Mouse (Mus musculus): ENCODE results near the gene Dab2ip.
A peak's percentile ranks its signal among the peaks of the same experiment; 100 is the strongest.

Dab2ip gene

DNA sequence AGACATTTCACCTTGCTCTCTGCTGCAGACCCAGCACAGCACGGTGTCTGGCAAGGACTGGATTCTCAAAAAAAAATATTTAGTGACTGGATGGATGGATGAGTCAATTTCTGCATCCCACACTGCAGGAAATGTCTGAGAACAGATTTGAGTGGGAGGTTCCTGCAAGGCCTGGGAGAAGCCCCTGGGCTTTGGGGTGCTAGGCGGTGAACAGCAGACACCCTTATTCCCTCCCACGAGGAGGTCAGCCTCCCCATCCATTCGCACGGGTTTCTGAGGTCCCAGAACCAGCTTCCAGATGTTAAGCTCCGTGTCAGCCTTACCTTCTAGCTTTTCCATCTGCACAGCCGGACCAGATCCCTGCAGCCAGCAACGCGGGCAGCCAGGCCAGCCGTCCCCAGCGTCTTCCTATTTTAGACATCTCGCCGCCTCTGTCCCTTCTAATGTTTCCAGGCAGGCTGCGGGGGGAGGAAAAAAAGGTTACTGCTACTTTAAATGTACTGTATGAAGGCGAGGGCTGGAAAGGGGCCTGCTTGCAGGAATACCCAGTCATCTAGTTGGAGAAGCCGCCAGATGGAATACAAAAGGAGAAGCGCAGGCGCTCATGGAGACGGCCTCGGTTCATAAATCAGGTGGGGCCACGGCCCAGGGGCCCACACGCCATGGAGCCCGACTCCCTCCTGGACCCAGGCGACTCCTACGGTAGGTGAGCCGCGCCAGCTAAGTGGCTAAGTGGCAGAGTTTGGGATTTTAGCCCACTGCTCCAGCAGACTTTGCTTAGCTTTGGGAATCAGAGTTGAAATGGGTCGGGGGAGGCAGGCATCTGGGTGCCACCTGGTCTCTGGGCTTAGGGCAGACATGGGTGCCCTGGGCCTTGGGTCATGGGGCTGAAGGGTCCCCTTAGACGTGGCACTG lies at the start of gene Dab2ip:
Dab2ip (plus strand) TSS at position 356 of the 915 bp plus-strand sequence.
- DNase-seq (ENCODE audit: low spot score in 2 of 2), result no peak

DNA sequence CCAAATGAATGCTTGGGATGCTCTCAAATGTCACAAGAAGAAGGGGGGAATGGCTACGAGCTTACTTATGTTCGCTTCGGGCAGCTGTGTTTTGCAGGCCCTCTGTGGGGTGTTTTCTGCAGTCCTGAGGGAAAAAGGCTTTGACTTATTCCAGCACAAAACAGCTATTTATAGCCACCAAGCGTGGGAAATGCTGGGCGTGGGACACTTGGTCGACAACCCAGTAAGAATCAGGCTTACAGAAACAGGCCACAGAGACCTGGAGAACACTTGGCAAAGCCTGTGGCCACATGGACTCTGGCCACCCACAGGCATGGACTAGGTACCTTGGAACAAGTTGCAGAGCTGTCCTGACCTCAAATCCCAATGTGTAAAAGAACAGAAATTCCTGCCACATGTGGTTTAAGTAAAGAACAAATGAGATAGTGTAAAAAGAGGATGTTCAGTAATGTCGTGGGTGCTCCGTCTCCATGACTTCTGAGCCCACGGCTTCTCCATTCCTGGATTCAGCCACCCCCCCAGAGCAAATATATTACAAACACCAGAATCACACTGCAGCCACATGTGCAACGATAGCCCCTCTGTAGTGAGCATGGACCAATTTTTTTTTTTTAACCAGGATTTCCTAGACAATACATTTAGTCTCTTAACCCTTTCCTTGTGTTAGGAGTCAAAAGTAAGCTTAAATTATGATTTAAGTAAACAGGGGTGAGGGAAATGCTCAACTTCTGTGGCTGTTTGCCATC lies 49.3 kb upstream of the Dab2ip start:
- DNase-seq (ENCODE audit: low spot score in 2 of 2), result peak in 1 of 2 experiments; percentile 59

DNA sequence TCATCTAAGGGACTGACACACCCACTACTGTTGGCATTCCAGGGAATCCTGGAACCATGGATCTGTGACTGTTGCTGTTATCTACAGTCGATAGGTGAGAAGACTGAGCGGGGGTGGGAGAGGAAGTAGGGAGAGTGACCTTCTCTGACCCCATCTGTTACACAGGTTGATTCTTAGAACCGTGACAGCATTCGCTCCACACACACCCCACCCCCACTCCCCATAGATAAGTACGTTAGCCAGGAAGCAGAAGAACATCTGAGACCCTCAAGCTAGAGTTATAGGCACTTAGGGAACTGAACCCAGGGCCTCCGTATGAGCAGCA lies 48.8 kb upstream of the Dab2ip start:
- no peak for DNase-seq (ENCODE audit: low spot score in 2 of 2)

DNA sequence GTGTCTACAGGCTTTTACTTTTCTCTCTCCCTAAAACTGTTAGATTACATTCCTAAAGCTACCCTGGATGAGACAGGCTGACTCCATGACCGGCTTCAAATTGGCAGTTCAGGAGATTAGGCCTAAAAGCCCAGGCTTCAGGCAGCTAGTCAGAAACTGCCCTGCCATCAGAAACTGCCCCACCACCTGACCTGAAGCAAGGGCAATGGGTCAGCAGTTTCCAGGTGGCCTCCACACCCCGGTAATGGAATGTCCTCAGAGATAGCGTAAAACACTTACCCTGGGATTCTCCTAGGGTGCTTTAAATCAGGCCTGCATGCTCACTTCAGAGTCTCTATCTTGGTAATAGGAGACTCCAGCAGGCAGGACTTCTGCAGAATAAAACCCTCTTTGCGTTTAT lies 48.2 kb upstream of the Dab2ip start:
- no peak for DNase-seq (ENCODE audit: low spot score in 2 of 2)

DNA sequence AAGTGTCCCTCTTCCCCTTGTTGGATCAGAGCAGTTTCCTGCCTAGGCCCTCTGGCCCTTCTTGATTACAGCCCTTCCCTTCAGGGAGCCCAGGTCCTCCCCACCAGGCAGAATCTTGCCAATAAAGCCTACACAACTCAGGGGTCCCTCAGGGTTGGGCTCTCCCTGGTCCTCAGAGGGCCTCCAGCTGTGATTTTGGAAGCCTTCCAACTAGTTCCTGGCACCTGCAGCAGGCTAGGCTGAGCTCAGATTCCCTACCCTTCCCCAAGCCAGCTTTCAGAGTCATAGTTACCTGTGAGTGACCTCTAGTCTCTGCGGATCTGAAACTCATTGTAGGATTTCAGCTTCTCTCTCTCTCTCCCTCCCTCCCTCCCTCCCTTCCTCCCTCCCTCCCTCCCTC lies 47.1 kb upstream of the Dab2ip start:
- no peak for DNase-seq (ENCODE audit: low spot score in 2 of 2)

DNA sequence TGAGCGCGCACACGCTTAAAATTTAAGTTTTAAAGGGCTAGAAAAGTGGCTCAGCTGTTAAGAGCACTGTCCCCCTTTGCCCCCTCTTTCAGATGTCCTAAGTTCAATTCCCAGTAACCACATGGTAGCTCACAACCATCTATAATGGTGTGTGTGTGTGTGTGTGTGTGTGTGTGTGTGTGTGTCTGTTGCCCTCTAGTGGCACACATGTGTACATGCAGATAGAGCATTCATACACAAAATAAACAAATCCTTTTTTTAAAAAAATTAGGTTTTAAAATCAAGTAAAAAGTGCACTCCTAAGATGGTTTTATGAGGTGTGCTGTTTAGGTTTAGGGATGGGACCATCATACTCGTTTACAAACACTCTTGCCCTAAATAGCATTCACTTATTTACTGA lies 45.8 kb upstream of the Dab2ip start:
- no peak for DNase-seq (ENCODE audit: low spot score in 2 of 2)

DNA sequence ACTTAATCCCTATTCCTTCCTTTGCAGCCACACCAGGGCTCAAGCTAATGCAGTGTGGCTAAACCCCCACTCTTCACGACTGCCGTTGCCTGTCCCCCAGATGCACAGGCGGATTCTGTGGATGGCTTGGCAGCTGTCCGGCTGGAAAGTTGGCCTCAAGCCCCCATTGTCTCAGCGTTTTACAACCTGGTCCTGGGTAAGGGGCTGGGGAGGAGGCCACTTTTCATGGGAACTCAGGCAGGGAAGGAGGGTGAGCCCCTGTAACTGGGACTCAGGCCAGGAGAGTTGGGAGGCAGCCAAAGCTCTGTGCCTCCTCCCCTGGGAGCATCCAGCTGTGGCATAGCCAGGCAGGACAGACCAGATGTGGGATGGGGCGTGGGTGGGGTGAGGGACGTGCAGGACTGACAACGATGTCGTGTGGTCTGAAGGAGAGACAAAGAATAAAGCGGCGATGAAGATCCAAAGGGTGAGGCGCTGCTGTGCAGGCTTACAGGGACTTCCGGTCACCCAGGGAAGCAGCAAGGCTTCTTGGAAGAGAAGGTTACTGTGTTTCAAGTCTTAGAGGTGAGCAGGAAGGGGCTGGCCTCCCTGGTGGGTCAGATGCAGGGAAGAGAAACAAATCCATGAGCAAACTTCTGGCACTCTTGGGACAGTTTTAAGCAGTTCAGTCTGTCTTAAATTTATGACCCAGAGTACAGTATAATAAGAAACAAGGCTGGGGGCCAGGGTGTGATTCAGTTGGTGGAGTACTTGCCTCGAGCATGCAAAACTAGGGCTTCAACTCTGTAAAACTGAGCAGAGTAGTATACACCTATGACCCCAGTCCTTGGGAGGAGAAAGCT lies 43.8 kb upstream of the Dab2ip start:
- DNase-seq (ENCODE audit: low spot score in 2 of 2), result peak in 1 of 2 experiments; percentile 53

DNA sequence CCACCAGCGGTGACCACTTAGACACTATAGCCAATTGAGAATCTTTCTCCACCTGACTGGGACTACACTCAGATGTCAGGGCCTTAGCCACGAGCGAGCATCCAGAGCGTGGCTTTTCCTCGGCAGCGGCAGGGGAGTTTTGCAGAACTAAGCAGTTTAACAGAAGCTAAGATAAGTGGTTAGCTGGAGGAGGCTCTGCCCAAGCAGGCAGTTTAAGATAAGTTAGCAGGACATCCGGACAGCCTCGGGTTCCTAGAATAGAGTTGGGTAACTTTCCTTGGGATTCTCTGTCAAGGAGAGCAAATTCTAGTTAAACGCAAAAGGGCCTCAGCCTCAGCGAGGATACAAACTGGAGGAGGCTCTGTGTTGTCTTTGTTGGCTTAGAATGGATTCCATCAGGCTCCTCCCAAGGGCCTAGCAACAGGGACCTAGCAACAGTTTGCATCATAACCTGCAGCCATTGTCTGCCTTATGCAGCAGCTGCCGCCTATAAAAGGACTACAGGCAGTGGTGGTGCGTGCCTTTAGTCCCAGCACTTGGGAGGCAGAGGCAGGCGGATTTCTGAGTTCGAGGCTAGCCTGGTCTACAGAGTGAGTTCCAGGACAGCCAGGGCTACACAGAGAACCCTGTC lies 31.3 kb upstream of the Dab2ip start:
- no peak for DNase-seq (ENCODE audit: low spot score in 2 of 2)

DNA sequence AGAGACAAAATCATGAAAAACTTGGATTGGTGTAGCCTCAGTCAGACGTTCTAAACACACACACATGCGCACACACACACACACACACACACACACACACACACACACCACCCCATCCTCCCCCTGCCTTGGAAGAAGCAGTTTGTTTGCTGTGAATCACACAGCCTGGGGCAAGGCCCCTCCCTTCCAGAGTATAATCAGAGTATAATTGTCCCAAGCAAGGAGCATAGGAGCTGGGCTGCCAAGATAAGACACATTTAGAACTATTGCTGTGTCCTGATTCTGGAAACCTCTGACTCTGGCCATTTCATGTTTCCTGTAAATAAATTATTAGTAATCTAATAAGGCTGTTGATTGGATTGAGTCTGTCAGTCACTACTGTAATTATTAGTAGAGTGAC lies 29.0 kb upstream of the Dab2ip start:
- DNase-seq (ENCODE audit: low spot score in 2 of 2), result no peak

DNA sequence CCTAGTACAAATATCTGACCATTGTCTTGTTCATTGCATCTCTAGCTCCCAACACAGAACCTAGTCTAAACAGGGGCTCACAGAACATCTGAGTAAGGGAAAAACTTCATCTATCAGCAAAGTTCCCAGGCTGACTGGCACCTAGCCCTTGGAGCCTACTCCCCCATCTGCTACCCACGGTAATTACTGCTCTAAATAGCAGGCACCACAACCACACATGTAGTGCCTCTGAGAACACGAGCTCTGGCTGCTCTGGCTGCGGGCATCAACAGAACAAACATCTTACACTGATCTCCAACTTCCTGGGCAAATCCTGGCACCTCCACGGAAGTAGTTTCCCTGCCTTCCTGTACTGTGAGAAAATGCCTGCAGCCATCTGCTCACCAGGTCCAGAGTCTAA lies 28.2 kb upstream of the Dab2ip start:
- DNase-seq (ENCODE audit: low spot score in 2 of 2), result no peak

DNA sequence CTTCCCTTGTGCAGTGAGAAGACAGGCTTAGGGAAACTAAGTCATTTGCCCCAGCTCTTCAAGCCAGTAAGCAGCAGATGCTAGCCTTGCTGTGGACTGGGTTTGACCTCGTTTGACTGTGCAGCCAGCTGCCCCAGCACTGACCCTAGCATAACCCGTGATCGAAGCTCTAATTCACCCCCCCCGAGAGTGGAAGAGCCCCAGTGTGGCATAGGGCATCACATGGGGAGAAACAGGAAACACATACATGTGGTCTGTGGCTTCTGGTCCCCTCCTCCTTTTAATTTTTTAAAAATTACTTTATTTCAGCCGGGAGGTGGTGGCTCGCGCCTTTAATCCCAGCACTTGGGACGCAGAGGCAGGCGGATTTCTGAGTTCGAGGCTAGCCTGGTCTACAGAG lies 27.3 kb upstream of the Dab2ip start:
- no peak for DNase-seq (ENCODE audit: low spot score in 2 of 2)

DNA sequence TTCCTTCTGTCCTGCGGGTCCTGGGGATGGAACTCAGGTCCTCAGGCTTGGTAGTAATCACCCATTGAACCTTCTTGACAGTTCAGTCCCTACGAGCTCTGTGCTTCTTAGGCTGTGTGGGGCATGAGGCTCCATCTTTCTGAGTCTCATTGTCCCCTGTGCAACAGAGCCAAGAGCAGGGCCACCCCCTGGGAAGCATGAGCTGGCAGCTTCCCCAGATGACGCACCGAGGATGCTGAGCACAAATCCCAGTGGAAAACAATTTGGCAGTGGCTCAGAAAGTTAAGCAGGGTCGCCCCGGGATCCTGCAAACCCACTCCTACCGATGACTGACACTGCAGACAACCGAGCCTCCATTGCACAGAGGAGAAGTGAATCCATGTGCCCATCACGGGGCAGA lies 24.4 kb upstream of the Dab2ip start:
- DNase-seq (ENCODE audit: low spot score in 2 of 2), result no peak

DNA sequence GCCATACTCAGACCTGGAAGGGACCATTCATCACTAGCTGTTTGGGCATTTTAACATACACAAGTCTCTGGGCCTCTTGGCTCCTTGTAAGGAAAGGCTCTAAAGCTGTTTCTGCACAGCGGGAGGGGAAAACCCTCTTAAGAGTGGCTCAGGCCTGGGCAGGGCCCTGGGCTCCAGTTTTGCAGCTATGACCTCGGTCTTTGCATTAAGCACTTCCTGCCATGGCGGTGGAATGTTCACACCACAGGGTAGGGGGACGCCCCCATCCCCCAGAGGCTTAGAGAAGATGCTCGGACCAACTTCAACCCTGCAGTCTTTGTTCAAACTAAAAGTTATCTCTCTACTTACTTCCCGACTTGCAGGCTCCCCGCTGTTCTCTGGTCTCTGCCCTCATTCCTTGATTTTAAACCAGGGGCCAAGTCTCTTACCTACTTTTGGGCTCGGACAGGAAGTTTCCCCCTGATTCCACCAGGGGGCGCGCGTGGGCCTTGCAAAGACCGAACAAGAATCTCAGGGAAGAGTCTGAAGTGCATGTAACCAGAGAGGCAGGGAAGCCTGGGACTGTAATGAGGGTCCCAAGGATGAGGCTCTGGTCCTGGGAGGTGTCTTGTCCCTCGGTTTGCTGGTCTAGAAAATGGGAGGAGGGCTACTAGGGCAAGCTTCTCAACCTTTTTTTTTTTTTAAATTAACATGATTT lies 18.6 kb upstream of the Dab2ip start:
- DNase-seq (ENCODE audit: low spot score in 2 of 2), result peak; percentile 80 to 83

DNA sequence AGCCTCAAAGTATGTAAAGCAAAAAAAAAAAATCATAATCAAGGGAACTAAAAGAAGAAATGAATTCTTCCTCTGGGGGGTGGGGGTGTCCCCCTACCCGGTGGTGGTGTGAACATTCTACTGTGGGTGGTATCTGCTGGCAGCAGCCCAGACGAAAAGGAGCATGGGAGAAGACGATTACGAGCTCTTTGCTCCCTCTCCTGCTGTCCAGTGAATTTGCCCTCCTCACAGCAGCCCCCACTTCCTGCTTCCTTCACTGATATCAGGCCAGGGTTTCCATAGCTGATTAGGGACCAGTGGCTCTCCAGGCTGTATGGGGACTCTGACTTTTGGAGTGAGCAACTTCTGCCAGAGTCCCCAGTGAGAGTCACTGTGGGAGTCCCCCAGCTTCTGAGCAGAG lies 17.3 kb upstream of the Dab2ip start:
- DNase-seq (ENCODE audit: low spot score in 2 of 2), result no peak

DNA sequence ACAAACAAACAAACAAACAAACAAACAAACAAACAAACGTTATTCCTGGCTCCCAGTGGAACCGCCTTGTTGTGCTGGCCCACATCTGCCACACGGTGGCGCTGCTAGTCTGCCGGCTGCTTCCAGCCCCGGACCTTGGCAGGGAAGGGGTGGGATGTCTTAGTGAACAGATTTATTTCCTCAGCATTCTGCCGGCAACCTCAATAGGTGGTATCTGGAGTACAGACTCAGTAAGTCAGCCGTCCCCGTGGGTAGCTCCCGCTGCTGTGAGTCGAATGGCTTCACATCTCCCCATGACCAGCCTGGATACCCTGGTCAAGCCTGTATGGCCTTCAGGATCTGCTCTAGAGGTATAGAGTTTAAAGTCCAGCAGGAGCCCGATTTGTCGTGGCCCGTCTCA lies 13.3 kb upstream of the Dab2ip start:
- peak; percentile 26 to 47 for DNase-seq (ENCODE audit: low spot score in 2 of 2)

DNA sequence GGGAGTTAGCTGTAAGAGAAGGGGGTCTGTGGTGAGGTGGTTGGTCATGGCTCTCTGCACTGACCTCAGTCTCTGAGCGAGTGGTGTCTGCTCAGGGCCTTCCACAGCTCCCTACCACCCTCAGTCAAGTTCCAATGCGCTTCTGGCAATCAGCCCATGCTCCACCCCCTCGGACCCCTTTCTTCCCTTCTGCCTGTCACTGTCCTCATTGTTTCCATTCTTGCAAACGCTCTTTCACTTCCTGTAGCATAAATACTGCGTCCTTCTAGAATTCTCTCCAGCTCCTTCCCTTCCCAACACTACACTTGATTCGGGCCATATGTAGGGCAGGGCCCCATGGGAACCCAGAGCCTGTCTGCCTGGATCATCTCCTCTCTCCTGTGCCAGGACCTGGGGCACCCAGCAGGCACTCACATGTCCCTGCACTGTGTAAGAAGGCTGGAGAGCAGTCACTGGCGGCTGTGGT lies 12.9 kb upstream of the Dab2ip start:
- DNase-seq (ENCODE audit: low spot score in 2 of 2), result no peak

DNA sequence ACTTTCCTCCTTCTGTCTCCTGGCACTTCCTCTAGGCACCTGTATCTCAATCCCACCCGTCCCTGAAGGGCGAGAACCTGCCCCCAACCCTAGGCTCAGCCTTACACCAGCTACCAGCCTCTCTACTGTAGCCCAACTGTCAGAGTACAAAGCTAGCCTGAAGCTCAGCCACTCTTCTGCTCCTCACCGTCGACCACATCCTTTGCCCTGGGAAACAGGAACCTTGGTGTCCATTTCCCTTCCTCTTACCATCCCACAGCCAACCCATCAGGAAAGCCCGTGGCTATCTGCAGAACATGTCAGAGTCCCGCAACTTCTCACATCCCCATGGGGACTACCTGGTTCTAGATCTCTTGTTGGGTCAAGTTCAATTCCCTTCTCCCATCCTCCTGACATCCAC lies 11.6 kb upstream of the Dab2ip start:
- DNase-seq (ENCODE audit: low spot score in 2 of 2), result no peak

DNA sequence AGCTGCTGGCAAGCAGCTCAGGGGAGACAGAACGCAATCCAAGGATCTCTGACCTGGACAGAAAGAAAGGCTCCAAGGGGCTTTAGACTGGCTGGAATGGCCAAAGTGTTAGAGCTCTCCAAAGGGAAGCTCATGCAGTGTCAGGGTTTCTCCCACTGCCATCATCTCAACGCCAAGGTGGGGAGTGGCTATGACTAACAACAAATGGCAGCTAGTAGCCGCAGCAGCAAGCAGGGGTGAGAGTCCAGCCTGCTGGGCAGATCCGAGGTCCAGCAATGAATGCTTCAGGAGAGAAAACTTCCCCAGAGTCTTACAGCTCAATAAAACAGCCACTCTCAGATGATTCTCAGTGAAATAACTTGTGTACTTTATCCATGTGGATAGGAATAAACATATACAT lies 8.9 kb upstream of the Dab2ip start:
- no peak for DNase-seq (ENCODE audit: low spot score in 2 of 2)

DNA sequence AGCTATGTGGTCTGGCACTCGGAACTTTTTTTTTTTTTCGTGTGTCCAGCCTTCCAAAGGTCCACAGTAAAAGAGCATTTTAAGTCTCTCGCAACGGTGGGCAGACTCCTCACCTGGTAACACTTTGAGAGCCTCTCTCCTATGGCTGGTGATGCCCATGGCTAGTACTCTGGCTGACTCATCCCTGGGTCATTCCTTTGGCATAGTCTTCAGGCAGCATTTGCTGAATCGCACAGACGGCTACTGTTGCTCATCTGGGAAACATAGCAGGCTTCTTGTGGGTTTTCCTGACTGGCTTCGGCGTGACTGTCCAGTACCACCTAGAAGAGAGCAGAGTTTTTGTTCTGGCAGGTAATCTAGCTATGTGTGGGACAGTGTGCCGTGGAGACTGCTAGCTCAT lies 8.0 kb upstream of the Dab2ip start:
- no peak for DNase-seq (ENCODE audit: low spot score in 2 of 2)

DNA sequence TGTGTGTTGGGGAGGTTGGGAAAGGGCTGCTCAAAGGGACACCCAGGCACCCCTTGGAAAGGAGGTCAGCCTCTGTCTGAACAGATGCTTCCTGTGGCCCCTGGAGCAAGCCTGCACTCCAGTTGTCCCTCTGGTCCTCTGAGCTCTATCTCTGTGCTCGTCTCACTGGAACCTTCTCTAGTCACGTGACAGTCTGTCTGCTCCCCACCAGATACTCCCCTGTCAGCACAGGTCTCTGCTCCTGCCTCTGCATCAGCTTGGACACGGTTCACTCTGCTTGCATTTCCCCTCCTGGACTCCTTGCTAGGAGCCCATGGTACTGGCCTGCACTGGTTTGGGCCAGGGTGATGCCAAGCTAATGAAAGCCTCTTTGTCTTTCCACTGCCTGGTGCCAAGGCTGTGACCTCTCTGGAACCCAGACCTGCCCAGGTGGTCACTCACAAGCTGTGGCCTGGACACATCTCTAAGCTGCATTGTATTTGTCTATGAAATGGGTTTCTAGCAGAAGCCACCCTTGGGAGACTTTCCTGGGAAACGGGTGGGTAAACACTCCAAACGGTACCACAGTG lies 1.1 kb upstream of the Dab2ip start:
- no peak for DNase-seq (ENCODE audit: low spot score in 2 of 2)

Measured in urinary bladder, postnatal 36 days (tissue).